Mouse (Mus musculus): ENCODE measurements around the gene Rasa3. TPM values are rescaled to one million over a fixed set of nuclear protein-coding genes. Genes with fewer than 3 reads are reported as not detected.
A peak's percentile ranks its signal among the peaks of the same experiment; 100 is the strongest.

Gene Rasa3
- polyA plus RNA-seq, 1 experiment from 2014 or later = 27.1 TPM

DNA sequence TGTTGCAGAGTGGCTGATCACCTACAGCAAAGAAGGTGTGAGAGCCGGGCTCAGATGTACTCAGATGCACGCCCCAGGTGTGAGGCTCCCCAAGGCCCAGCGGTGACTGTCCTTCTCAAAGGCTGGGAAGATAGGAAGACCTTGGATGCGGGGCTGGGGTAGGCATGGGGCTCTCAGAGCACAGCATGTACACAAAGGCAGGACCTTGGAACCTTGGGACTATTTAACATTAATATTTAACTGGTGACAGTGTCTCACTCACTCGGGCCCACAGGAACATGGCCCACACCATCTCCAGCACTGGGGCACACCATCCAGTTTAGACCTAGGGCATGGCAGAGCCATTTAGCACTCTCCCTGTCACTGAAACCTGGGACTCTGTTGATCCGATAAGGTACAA, 99.5 kb downstream of the Rasa3 start:
- H3K36me3 ChIP-seq (ENCODE audit: control insufficient read depth, insufficient read depth) = peaks cover 13% of the 10 kb centered on the region
- no peak overlapping the region for H3K4me2 ChIP-seq (ENCODE audit: low read length)
- no peaks in the 10 kb centered on the region for H3K27me3 ChIP-seq (replicated peaks; ENCODE audit: control insufficient read depth, insufficient read depth, low read length)
- H3K4me3 ChIP-seq (replicated peaks; ENCODE audit: low read length) = no peak overlapping the region
- no peaks in the 10 kb centered on the region for H3K9me3 ChIP-seq (ENCODE audit: control insufficient read depth, low read length)
- H3K4me1 ChIP-seq (replicated peaks; ENCODE audit: control insufficient read depth, insufficient read depth, low read length) = no peaks in the 10 kb centered on the region
- no peak for ATAC-seq
- 93% methylated on average over 6 of the region's 6 CpGs for WGBS
- H3K9ac ChIP-seq (replicated peaks; ENCODE audit: low read depth, low read length) = no peak overlapping the region
- no peak overlapping the region for H3K27ac ChIP-seq (ENCODE audit: low read length)

DNA sequence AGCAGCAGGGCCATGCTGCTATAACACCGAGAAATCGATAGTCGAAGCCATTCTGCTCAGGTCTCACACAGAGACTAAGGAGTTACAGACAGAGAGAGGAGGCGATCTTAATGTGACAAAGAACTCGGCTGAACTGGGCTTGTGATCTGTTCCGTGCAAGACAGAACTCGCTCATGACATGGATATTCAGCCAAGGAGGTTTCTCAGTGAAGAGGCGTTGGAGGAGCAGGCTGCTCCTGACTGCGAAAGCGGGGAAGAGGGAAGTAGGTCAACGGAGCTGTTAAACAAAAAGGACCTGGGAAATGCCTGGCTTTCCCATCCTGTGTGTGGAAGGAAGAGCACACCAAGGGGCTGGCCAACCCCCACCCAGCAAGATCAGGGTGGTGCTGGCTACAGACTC, 105.4 kb downstream of the Rasa3 start:
- no peak overlapping the region for H3K4me3 ChIP-seq (replicated peaks; ENCODE audit: low read length)
- H3K4me2 ChIP-seq (ENCODE audit: low read length) = no peak overlapping the region
- no peak overlapping the region for H3K27ac ChIP-seq (ENCODE audit: low read length)
- H3K36me3 ChIP-seq (ENCODE audit: control insufficient read depth, insufficient read depth) = peaks cover 4% of the 10 kb centered on the region
- 94% methylated on average over 11 of the region's 11 CpGs for WGBS
- H3K27me3 ChIP-seq (replicated peaks; ENCODE audit: control insufficient read depth, insufficient read depth, low read length) = no peaks in the 10 kb centered on the region
- H3K9me3 ChIP-seq (ENCODE audit: control insufficient read depth, low read length) = no peaks in the 10 kb centered on the region
- ATAC-seq = no peak
- no peaks in the 10 kb centered on the region for H3K4me1 ChIP-seq (replicated peaks; ENCODE audit: control insufficient read depth, insufficient read depth, low read length)
- H3K9ac ChIP-seq (replicated peaks; ENCODE audit: low read depth, low read length) = no peak overlapping the region

DNA sequence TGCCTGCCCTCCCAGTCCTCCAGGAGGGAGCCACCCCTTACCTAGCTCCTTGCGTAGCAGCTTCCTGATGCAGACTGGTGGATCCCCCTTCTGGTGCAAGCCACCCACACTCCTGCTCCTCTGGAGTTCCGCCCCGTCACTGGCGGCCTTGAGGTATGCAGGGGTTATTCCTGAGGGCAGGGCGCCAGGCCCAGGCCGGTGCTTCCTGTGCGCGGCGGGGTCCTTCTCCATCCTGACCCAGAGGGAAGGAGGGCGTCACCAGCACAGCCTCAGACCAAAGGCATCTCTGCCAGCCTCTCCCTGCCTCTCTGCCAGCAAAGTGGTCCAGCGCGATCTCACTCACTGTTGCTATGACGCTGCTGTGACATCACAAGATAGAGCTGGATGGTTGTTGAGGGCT, 115.3 kb downstream of the Rasa3 start, which contains the start of gene 1700029H14Rik:
1700029H14Rik (minus strand) TSS at position 344 of the 400 bp plus-strand sequence.
- no peak within 1 kb of the TSS for H3K27ac ChIP-seq (ENCODE audit: low read length)
- WGBS = 47% methylated on average over 13 of the region's 13 CpGs
- ATAC-seq = no peak
- no peaks in the 10 kb centered on the region for H3K27me3 ChIP-seq (replicated peaks; ENCODE audit: control insufficient read depth, insufficient read depth, low read length)
- H3K4me3 ChIP-seq (replicated peaks; ENCODE audit: low read length) = no peak within 1 kb of the TSS
- H3K4me2 ChIP-seq (ENCODE audit: low read length) = no peak within 1 kb of the TSS
- no peaks in the 10 kb centered on the region for H3K4me1 ChIP-seq (replicated peaks; ENCODE audit: control insufficient read depth, insufficient read depth, low read length)
- H3K36me3 ChIP-seq (ENCODE audit: control insufficient read depth, insufficient read depth) = no peaks in the 10 kb centered on the region
- H3K9me3 ChIP-seq (ENCODE audit: control insufficient read depth, low read length) = no peaks in the 10 kb centered on the region
- H3K9ac ChIP-seq (replicated peaks; ENCODE audit: low read depth, low read length) = no peak within 1 kb of the TSS

GRCm38 (mm10) chr8:13557526-13557925, 119.9 kb downstream of the Rasa3 start:
- Histone ChIP-seq H3K9ac (replicated peaks; ENCODE audit: low read depth, low read length) (no peak overlapping the region), H3K36me3 (ENCODE audit: control insufficient read depth, insufficient read depth) (no peaks in the 10 kb centered on the region), H3K4me1 (replicated peaks; ENCODE audit: control insufficient read depth, insufficient read depth, low read length) (no peaks in the 10 kb centered on the region), H3K27me3 (replicated peaks; ENCODE audit: control insufficient read depth, insufficient read depth, low read length) (no peaks in the 10 kb centered on the region), H3K4me3 (replicated peaks; ENCODE audit: low read length) (no peak overlapping the region), H3K4me2 (ENCODE audit: low read length) (no peak overlapping the region), H3K9me3 (ENCODE audit: control insufficient read depth, low read length) (no peaks in the 10 kb centered on the region), H3K27ac (ENCODE audit: low read length) (no peak overlapping the region)
- 91% methylated on average over 2 of the region's 2 CpGs for WGBS
- no peak for ATAC-seq

- Histone ChIP-seq H3K27ac (ENCODE audit: low read length) (no peak overlapping the region), H3K9ac (replicated peaks; ENCODE audit: low read depth, low read length) (no peak overlapping the region), H3K4me2 (ENCODE audit: low read length) (no peak overlapping the region), H3K9me3 (ENCODE audit: control insufficient read depth, low read length) (no peaks in the 10 kb centered on the region), H3K36me3 (ENCODE audit: control insufficient read depth, insufficient read depth) (no peaks in the 10 kb centered on the region), H3K4me1 (replicated peaks; ENCODE audit: control insufficient read depth, insufficient read depth, low read length) (no peaks in the 10 kb centered on the region), H3K4me3 (replicated peaks; ENCODE audit: low read length) (no peak overlapping the region), H3K27me3 (replicated peaks; ENCODE audit: control insufficient read depth, insufficient read depth, low read length) (no peaks in the 10 kb centered on the region)
- no peak for ATAC-seq
- 97% methylated on average over 6 of the region's 6 CpGs for WGBS
These were observed 125.9 kb downstream of the Rasa3 start for GRCm38 (mm10) chr8:13551574-13551830.

- 57% methylated on average over 9 of the region's 9 CpGs for WGBS
- ATAC-seq = peak; percentile 95
- no peak overlapping the region for H3K4me2 ChIP-seq (ENCODE audit: low read length)
These were observed 126.5 kb downstream of the Rasa3 start for GRCm38 (mm10) chr8:13550718-13551573.

GRCm38 (mm10) chr8:13548831-13549230, 128.6 kb downstream of the Rasa3 start:
- no peak for ATAC-seq
- no peaks in the 10 kb centered on the region for H3K9me3 ChIP-seq (ENCODE audit: control insufficient read depth, low read length)

More at GRCm38 (mm10) chr8:13550718-13551573, 126.5 kb downstream of the Rasa3 start:
- Histone ChIP-seq H3K36me3 (ENCODE audit: control insufficient read depth, insufficient read depth) (no peaks in the 10 kb centered on the region), H3K4me1 (replicated peaks; ENCODE audit: control insufficient read depth, insufficient read depth, low read length) (no peaks in the 10 kb centered on the region), H3K27ac (ENCODE audit: low read length) (no peak overlapping the region), H3K9ac (replicated peaks; ENCODE audit: low read depth, low read length) (no peak overlapping the region), H3K27me3 (replicated peaks; ENCODE audit: control insufficient read depth, insufficient read depth, low read length) (no peaks in the 10 kb centered on the region), H3K9me3 (ENCODE audit: control insufficient read depth, low read length) (no peaks in the 10 kb centered on the region), H3K4me3 (replicated peaks; ENCODE audit: low read length) (no peak overlapping the region)

DNA sequence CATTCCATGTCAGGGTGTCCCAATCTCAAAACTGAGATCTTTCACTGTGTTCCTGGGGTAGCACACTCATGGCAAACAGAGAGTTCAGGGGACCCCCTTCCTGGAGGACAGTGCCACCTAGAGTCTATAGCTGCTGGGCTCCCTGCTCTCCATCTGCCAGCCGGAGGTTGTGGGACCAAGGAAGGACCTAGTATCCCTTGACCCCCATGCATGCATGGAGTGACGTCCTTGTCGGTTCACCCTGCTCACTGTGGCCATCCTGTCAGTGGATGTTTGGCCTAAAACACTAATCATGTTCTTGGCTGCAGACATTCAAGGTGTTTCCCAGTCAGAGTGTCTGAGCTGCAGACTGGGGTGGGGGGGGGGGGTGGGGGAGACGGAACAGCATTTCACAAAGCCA, 129.2 kb downstream of the Rasa3 start:
- no peak overlapping the region for H3K9ac ChIP-seq (replicated peaks; ENCODE audit: low read depth, low read length)
- ATAC-seq = no peak
- no peak overlapping the region for H3K4me2 ChIP-seq (ENCODE audit: low read length)
- H3K4me1 ChIP-seq (replicated peaks; ENCODE audit: control insufficient read depth, insufficient read depth, low read length) = no peaks in the 10 kb centered on the region
- no peaks in the 10 kb centered on the region for H3K9me3 ChIP-seq (ENCODE audit: control insufficient read depth, low read length)
- H3K4me3 ChIP-seq (replicated peaks; ENCODE audit: low read length) = no peak overlapping the region
- no peaks in the 10 kb centered on the region for H3K36me3 ChIP-seq (ENCODE audit: control insufficient read depth, insufficient read depth)
- no peaks in the 10 kb centered on the region for H3K27me3 ChIP-seq (replicated peaks; ENCODE audit: control insufficient read depth, insufficient read depth, low read length)
- WGBS = 54% methylated on average over 4 of the region's 4 CpGs
- no peak overlapping the region for H3K27ac ChIP-seq (ENCODE audit: low read length)

More at GRCm38 (mm10) chr8:13548831-13549230, 128.6 kb downstream of the Rasa3 start:
- no peaks in the 10 kb centered on the region for H3K36me3 ChIP-seq (ENCODE audit: control insufficient read depth, insufficient read depth)
- no peak overlapping the region for H3K4me3 ChIP-seq (replicated peaks; ENCODE audit: low read length)
- WGBS = 47% methylated on average over 9 of the region's 9 CpGs
- H3K9ac ChIP-seq (replicated peaks; ENCODE audit: low read depth, low read length) = no peak overlapping the region
- H3K27me3 ChIP-seq (replicated peaks; ENCODE audit: control insufficient read depth, insufficient read depth, low read length) = no peaks in the 10 kb centered on the region
- no peak overlapping the region for H3K4me2 ChIP-seq (ENCODE audit: low read length)
- H3K4me1 ChIP-seq (replicated peaks; ENCODE audit: control insufficient read depth, insufficient read depth, low read length) = no peaks in the 10 kb centered on the region
- H3K27ac ChIP-seq (ENCODE audit: low read length) = no peak overlapping the region

DNA sequence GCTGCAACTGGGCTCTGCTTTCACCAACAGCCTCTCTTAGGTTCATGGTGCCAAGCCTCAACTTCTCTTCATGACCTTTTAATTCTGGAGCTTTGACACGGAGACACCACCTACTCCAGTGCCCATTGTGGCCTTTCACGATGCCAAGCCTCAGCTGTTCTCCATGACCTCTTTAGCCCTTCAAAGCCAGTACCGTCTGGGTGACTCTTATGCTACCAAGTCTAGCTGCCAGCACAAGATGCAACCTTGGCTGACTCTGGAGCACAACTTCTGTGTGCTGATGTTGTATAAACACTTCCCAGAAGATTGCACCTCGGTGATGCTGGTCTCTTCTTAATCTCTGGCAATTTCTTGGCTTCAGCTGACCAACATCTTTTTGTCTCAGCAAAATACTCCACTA, 131.0 kb downstream of the Rasa3 start:
- no peak for ATAC-seq
- H3K4me2 ChIP-seq (ENCODE audit: low read length) = no peak overlapping the region
- H3K4me3 ChIP-seq (replicated peaks; ENCODE audit: low read length) = no peak overlapping the region
- H3K27ac ChIP-seq (ENCODE audit: low read length) = no peak overlapping the region
- no peak overlapping the region for H3K9ac ChIP-seq (replicated peaks; ENCODE audit: low read depth, low read length)
- no peaks in the 10 kb centered on the region for H3K27me3 ChIP-seq (replicated peaks; ENCODE audit: control insufficient read depth, insufficient read depth, low read length)
- H3K9me3 ChIP-seq (ENCODE audit: control insufficient read depth, low read length) = no peaks in the 10 kb centered on the region
- no peaks in the 10 kb centered on the region for H3K4me1 ChIP-seq (replicated peaks; ENCODE audit: control insufficient read depth, insufficient read depth, low read length)
- H3K36me3 ChIP-seq (ENCODE audit: control insufficient read depth, insufficient read depth) = no peaks in the 10 kb centered on the region
- WGBS = 84% methylated on average over 4 of the region's 4 CpGs
